Mouse (Mus musculus) adrenal gland (tissue): ENCODE data around the gene Camkmt.

Experiments
- intact Hi-C: fragments of 180-260 bp; cut with DNase I; formaldehyde crosslinking; loops from one replicate; pipeline ENCODE4 v1.15.1; 2025

Camkmt gene

DNA sequence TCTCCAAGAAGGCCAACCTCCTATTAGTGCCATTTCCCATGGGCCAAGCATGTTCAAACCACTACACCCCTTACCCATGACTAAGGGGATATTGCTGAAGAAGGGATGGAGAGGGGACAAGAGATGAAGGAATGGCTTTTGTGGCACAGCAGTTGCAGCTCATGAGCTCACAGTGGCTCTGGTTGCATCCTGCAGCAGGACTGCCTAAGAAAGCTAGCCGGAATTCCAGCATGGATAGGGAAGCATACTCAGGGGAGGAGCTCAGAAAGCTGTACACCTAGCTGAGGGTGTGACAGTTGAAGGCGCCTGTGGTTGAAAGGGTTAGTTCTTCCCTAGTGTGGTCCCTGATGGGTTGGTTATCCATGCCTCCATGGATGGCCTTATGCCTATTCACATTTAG, 78.4 kb downstream of the Camkmt start:
- intact Hi-C loops: no loop called here

GRCm38 (mm10) chr17:85170541-85171255, 80.3 kb downstream of the Camkmt start:
- intact Hi-C loops: no loop called here

GRCm38 (mm10) chr17:85171951-85172350, 81.6 kb downstream of the Camkmt start:
- intact Hi-C loops: no loop called here

- intact Hi-C loops: no loop called here
Observed at GRCm38 (mm10) chr17:85177231-85177630, 86.9 kb downstream of the Camkmt start.

DNA sequence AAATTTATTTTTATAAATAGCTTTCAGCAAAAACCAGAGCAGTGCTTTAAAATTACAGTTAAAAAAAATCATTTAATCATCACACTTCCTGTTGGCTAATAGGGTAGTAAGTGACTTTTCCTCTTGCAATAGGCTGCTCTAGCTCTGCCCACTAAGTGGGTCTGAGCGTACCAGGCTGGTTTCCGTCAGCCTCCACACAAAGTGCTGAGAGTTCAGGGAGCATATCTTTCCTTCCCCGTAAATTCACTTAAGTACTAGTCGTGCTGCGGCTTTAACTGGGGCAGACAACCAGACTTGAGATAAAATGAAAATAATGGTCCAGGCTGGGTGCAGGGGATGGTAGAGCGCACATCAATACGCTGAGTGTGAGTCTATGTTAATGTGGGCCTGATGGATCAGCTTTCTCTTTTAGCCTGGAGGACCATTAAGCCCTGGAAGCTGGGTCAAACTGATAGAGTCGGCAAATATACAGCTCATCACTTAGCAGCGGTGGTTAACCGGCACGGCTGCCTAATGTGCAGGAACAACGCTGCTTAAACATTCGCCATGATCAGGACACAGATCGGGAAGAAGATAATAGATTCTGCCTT, 90.2 kb downstream of the Camkmt start:
- intact Hi-C loops: no loop called here

GRCm38 (mm10) chr17:85189227-85190127, 99.1 kb downstream of the Camkmt start:
- intact Hi-C loops: loop anchor here (1.0 to 5.0 kb wide), 3 partner anchors 72 to 444 kb away; no protein-coding TSS in a partner anchor

DNA sequence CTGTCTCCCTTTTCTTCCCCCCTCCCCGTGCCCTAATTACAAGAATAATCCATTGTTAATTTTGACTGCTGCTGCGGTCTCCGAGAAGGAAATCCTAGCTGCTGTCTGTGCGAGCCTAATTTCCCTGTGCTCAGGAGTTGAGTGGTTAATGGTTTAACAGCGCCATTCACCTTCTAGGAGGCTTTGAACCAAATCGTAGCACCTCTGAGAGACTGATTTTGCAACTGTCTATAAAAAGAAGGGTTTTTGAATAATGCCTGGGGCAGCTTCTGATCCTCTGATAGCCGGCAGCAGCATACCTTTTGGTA, 99.7 kb downstream of the Camkmt start:
- intact Hi-C loops: no loop called here

DNA sequence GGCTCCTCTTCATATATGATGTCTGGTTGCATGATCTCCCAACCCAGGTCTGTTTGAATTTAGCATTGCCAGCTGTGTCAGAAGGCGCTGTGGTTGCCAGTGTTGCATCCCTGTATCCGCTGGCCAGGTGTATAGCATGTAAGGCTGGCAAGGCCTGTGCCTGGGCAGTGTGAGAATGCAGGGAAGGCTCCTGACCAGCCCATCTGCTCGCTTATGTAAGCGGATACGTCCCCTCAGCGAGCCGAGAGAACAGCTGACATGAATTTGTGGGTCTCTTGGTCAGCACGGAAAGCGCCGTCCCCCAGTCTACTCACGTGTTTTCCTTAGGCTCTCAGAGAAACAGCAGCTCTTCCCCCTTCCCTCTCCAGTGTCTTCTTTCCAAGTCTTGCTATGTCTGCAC, 102.9 kb downstream of the Camkmt start:
- intact Hi-C loops: no loop called here

- intact Hi-C loops: no loop called here
Observed at GRCm38 (mm10) chr17:85198781-85199180, 108.4 kb downstream of the Camkmt start.

DNA sequence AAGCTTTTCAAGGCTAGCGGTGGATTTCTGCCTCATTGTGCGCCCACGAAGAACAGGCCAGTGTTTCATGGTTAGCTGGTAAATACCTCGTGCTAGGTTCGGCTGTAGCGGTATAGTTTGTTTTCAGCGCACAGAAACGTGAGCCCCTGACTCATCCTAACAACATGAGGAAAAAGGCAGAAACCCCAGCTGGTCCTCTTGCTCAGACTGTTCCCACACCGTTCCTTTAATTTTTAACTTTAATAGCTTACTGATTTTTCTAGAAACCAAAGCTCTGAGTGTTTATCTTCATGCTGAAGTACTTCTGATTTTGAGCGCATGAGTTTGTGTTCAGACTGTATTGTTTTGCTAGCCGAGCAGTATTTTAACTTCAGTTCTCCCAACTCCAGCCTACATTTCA, 109.0 kb downstream of the Camkmt start:
- intact Hi-C loops: no loop called here

DNA sequence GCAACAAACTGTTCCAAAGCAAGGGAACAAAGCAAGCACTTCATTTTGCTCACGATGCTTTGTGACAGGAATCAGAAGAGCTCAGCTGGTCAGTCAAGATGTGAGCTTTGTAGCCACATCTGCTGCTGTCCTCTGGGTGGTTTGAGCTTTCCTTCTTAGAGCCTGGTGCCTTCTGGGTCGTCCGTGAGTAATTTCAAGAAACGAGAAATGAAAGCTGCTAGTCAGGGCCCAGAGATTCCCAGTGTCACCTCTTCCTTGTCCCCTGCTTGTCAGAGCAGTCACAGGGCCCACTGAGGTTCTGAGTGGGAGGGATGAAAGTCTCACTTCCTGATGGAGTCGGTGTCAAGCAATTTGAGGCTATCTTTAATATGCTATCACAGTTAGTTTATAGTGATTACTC, 127.7 kb downstream of the Camkmt start:
- intact Hi-C loops: no loop called here

- intact Hi-C loops: no loop called here
Observed at GRCm38 (mm10) chr17:85242109-85242508, 151.8 kb downstream of the Camkmt start.

DNA sequence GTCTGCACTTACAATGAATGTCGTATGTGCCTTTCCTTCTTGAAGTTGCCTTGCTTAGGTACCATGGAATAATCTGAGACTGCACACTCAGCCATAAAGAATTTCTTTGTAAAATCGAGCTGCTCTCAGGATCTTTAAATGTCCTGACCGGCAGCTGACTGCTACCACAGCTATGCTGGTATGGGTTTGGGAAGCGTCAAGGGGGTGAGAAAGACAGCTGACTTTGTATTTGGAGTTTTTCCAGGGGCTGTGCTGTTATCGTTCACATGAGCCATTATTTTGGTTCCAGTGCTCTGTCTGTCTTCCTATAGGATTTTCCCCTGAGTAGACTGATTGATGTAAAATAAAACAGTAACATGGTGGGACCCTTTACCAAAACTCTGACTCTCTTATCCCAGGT, 158.6 kb downstream of the Camkmt start:
- intact Hi-C loops: no loop called here

DNA sequence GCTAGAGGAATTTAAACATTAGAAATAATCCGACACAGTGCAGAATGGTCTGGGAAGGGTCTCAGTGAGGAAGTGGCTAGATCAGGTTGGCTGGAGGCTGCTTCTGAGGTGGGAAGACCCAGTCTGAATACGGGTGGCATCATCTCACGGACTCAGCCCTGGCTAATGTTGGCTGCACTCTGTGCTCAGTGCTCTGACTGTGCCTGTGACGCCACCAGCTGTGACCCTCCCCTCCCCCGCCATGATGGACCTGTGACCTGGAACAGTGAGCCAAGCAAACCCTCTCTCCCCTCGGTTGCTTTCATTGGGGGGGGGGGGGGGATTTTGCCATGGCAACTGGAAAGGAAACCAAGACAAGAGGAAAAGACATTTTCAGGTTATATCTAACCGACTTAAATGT, 159.4 kb downstream of the Camkmt start:
- intact Hi-C loops: no loop called here

DNA sequence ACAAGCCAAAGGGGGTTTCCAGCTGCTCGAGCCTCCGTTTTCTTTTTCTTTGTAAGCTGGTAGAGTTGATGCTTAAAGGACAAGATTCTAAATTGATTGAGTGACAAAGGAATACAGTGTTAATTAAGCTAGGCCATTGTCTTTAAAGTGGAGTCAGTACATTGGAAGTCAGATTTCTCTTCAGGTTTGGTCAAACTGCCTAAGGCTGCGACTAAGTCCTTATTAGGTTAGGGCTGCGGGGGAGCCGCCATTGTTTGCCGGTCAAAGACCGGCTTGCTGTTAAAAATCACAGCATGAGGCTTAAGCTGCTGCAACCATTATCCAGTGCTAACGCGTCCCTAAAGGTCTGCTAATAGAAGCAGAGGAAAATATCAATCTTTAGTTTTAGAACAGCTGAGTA, 166.6 kb downstream of the Camkmt start:
- intact Hi-C loops: no loop called here

GRCm38 (mm10) chr17:85257348-85257747, 167.0 kb downstream of the Camkmt start:
- intact Hi-C loops: no loop called here

- intact Hi-C loops: no loop called here
Observed at GRCm38 (mm10) chr17:85258703-85259341, 168.5 kb downstream of the Camkmt start.

- intact Hi-C loops: no loop called here
Observed at GRCm38 (mm10) chr17:85266831-85267422, 176.6 kb downstream of the Camkmt start.

- intact Hi-C loops: no loop called here
Observed at GRCm38 (mm10) chr17:85271466-85272175, 181.3 kb downstream of the Camkmt start.

- intact Hi-C loops: no loop called here
Observed at GRCm38 (mm10) chr17:85279720-85280119, 189.4 kb downstream of the Camkmt start.

DNA sequence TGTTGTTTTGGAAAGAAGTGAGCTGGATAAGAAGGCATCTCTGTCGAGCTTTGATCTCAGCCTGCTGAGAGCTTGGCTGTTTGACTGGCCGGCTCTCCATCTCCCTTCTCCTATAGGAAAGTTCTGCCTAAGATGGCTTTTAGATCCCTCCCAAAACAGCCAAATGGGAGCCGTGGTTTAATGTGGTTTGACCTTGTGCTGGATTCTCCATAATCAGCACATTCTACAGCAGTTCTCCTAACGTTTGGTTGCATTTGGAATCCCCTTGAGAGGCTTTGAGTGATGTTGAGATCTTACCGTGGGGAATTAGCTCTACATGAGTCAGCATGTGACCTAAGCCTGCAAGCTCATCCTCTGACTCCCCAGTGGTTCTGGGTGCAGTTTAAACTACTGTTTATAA, 192.1 kb downstream of the Camkmt start:
- intact Hi-C loops: no loop called here
